Mouse (Mus musculus): ENCODE data around the gene Lct. TPM values are rescaled to one million over a fixed set of nuclear protein-coding genes. Genes with fewer than 3 reads are reported as not detected.
"Not testable (repeated sequence)": the region's sequence is repeated elsewhere in the genome, so short reads cannot be mapped to it uniquely, and the experiment has no call there.

Gene Lct
- polyA plus RNA-seq, 1 experiment from 2014 or later, result 0.05 TPM

DNA sequence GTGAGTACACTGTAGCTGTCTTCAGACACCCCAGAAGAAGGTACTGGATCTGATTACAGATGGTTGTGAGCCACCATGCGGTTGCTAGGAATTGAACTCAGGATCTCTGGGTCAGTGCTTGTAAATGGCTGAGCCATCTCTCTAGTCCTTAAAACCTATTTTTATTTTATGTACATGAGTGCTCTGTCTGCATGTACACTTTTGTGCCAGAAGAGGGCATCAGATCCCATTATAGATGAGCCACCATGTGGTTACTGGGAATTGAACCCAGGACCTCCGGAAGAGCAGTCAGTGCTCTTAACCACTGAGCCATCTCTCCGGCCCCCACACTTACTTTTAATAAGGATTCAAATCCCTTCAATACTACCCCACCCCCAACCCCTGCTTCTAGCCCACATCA is 45.2 kb downstream of the Lct start:
- Histone ChIP-seq H3K36me3 (ENCODE audit: control insufficient read depth, insufficient read depth, low read length) (peaks cover 32% of the 10 kb centered on the region), H3K4me1 (ENCODE audit: control insufficient read depth, insufficient read depth, low read length) (no peaks in the 10 kb centered on the region), H3K27ac (ENCODE audit: low read depth, low read length) (no peak overlapping the region), H3K9ac (ENCODE audit: low read length) (no peak overlapping the region), H3K27me3 (replicated peaks; ENCODE audit: control insufficient read depth, insufficient read depth, low read length) (no peaks in the 10 kb centered on the region), H3K4me2 (ENCODE audit: low read length) (no peak overlapping the region), H3K4me3 (ENCODE audit: low read depth, low read length) (no peak overlapping the region), H3K9me3 (replicated peaks; ENCODE audit: control insufficient read depth, low read length) (no peaks in the 10 kb centered on the region)
- ATAC-seq, result no peak
- no peak for DNase-seq (ENCODE audit: low spot score)
- 96% methylated on average over 3 of the region's 3 CpGs for WGBS

DNA sequence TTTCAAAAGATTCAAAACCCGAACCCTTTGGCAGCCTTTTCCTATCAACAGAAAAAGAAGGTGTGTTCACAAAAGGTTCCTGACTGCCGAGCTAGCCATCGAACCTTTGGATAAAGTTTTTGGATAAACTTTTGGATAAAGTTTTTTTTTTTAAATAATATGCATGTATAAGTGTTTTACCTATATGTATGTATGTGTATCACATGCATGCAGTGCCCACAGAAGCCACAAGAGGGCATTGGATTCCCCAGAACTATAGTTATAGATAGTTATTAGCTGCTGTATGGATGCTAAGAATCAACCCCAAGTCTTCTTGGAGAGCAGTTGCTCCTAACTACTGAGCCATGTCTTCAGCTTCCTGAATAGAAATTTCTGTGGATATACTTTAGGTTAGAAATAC is 46.4 kb downstream of the Lct start:
- 94% methylated on average over 3 of the region's 3 CpGs for WGBS

DNA sequence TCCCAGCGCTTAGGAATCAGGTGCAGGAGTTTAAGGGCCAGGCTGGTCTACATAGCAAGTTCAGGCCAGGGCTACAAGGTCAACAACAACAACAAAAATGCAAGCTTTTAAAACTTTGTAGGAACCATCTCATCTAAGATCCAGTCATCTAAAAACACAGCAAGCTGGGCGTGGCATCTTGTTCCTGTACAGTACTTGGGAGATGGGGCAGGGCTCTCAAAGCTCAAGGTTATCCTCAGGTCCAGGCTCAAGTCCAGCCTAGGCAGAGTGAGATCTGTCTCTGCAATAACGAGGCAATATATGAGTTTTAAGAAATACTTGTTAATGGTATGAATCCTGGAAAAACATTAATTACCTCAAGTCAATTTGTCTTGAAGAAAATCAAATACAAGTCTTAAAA is 49.6 kb downstream of the Lct start:
- H3K4me2 ChIP-seq (ENCODE audit: low read length), result no peak overlapping the region
- no peak for DNase-seq (ENCODE audit: low spot score)
- 95% methylated on average over 3 of the region's 3 CpGs for WGBS
- no peaks in the 10 kb centered on the region for H3K27me3 ChIP-seq (replicated peaks; ENCODE audit: control insufficient read depth, insufficient read depth, low read length)
- no peak overlapping the region for H3K9ac ChIP-seq (ENCODE audit: low read length)
- H3K9me3 ChIP-seq (replicated peaks; ENCODE audit: control insufficient read depth, low read length), result no peaks in the 10 kb centered on the region
- no peak for ATAC-seq
- no peak overlapping the region for H3K4me3 ChIP-seq (ENCODE audit: low read depth, low read length)
- H3K27ac ChIP-seq (ENCODE audit: low read depth, low read length), result no peak overlapping the region
- H3K36me3 ChIP-seq (ENCODE audit: control insufficient read depth, insufficient read depth, low read length), result peaks cover 73% of the 10 kb centered on the region
- H3K4me1 ChIP-seq (ENCODE audit: control insufficient read depth, insufficient read depth, low read length), result no peaks in the 10 kb centered on the region

More for the DNA sequence above, 46.4 kb downstream of the Lct start:
- Histone ChIP-seq H3K9me3 (replicated peaks; ENCODE audit: control insufficient read depth, low read length) (no peaks in the 10 kb centered on the region), H3K4me3 (ENCODE audit: low read depth, low read length) (no peak overlapping the region), H3K4me1 (ENCODE audit: control insufficient read depth, insufficient read depth, low read length) (no peaks in the 10 kb centered on the region), H3K27ac (ENCODE audit: low read depth, low read length) (no peak overlapping the region), H3K27me3 (replicated peaks; ENCODE audit: control insufficient read depth, insufficient read depth, low read length) (no peaks in the 10 kb centered on the region), H3K4me2 (ENCODE audit: low read length) (no peak overlapping the region), H3K9ac (ENCODE audit: low read length) (no peak overlapping the region), H3K36me3 (ENCODE audit: control insufficient read depth, insufficient read depth, low read length) (peaks cover 43% of the 10 kb centered on the region)
- DNase-seq (ENCODE audit: low spot score), result no peak
- no peak for ATAC-seq

DNA sequence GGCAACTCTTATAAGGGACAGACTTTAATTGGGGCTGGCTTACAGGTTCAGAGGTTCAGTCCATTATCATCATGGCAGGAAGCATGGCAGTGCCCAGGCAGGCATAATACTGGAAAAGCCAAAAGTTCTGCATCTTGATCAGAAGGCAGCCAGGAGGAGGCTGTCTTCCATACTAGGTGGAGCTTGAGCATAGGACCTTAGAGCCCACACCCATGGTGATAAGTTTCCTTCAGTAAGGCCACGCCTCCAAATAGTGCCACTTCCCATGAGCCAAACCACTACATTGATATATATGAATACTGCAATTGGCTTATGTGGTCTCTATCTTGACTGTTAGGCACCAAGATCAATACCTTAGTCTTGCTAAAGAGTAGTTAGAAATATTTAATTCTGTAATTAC is 52.2 kb downstream of the Lct start:
- H3K4me3 ChIP-seq (ENCODE audit: low read depth, low read length), result no peak overlapping the region
- H3K27me3 ChIP-seq (replicated peaks; ENCODE audit: control insufficient read depth, insufficient read depth, low read length), result no peaks in the 10 kb centered on the region
- H3K36me3 ChIP-seq (ENCODE audit: control insufficient read depth, insufficient read depth, low read length), result peaks cover 85% of the 10 kb centered on the region
- H3K27ac ChIP-seq (ENCODE audit: low read depth, low read length), result no peak overlapping the region
- no peak overlapping the region for H3K9ac ChIP-seq (ENCODE audit: low read length)
- H3K4me2 ChIP-seq (ENCODE audit: low read length), result no peak overlapping the region
- no peaks in the 10 kb centered on the region for H3K4me1 ChIP-seq (ENCODE audit: control insufficient read depth, insufficient read depth, low read length)
- H3K9me3 ChIP-seq (replicated peaks; ENCODE audit: control insufficient read depth, low read length), result no peaks in the 10 kb centered on the region
- 100% methylated on average over 1 of the region's 1 CpGs for WGBS
- ATAC-seq (no peak), DNase-seq (ENCODE audit: low spot score) (no peak)

DNA sequence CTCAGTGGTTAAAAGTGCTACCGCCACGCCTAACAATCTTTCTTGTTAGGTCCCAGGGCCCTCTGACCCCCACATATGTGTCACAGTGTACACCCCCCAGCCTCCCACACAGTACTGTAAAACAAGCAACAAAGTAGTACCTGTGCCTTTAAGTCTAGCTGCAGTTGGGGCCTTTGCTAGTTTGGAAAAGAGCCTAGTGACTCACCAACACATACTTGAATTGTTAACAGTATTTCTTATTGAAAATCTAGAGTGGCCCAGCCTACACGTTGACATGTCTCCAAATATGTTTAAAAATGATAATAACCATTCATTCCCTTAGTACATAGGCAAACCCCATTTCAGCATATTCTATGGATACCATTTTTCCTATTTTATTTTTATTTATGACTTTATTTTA is 57.4 kb downstream of the Lct start:
- no peak overlapping the region for H3K4me2 ChIP-seq (ENCODE audit: low read length)
- H3K9me3 ChIP-seq (replicated peaks; ENCODE audit: control insufficient read depth, low read length), result no peaks in the 10 kb centered on the region
- H3K4me1 ChIP-seq (ENCODE audit: control insufficient read depth, insufficient read depth, low read length), result no peaks in the 10 kb centered on the region
- H3K27ac ChIP-seq (ENCODE audit: low read depth, low read length), result no peak overlapping the region
- no peak overlapping the region for H3K9ac ChIP-seq (ENCODE audit: low read length)
- no peaks in the 10 kb centered on the region for H3K27me3 ChIP-seq (replicated peaks; ENCODE audit: control insufficient read depth, insufficient read depth, low read length)
- ATAC-seq (no peak), DNase-seq (ENCODE audit: low spot score) (no peak)
- 96% methylated on average over 3 of the region's 3 CpGs for WGBS
- peaks cover 82% of the 10 kb centered on the region for H3K36me3 ChIP-seq (ENCODE audit: control insufficient read depth, insufficient read depth, low read length)
- H3K4me3 ChIP-seq (ENCODE audit: low read depth, low read length), result no peak overlapping the region

DNA sequence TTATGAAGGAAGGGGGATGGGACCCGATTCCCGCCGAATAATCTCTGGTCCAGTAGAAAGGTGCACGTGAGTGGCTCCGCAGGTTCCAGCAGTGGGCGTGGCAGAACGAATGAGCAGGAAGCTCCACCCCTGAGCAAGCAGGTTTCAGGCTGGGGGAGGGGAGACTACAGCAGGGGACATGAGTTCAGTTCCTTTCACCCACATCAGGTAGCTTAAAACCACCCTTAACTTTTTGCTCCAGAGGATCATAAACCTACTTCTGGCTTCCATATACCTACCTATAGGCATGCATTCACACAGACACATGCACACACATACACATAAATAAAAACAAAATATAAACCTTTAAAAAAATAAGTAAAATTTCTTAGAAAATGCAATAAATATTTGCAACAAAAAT is 61.1 kb downstream of the Lct start:
- not testable (repeated sequence) for DNase-seq (ENCODE audit: low spot score); H3K9me3 ChIP-seq (replicated peaks; ENCODE audit: control insufficient read depth, low read length); H3K9ac ChIP-seq (ENCODE audit: low read length); H3K4me2 ChIP-seq (ENCODE audit: low read length); H3K27ac ChIP-seq (ENCODE audit: low read depth, low read length); H3K4me1 ChIP-seq (ENCODE audit: control insufficient read depth, insufficient read depth, low read length); ATAC-seq; H3K27me3 ChIP-seq (replicated peaks; ENCODE audit: control insufficient read depth, insufficient read depth, low read length); H3K4me3 ChIP-seq (ENCODE audit: low read depth, low read length)
- H3K36me3 ChIP-seq (ENCODE audit: control insufficient read depth, insufficient read depth, low read length), result peaks cover 78% of the 10 kb centered on the region
- 78% methylated on average over 7 of the region's 7 CpGs for WGBS

DNA sequence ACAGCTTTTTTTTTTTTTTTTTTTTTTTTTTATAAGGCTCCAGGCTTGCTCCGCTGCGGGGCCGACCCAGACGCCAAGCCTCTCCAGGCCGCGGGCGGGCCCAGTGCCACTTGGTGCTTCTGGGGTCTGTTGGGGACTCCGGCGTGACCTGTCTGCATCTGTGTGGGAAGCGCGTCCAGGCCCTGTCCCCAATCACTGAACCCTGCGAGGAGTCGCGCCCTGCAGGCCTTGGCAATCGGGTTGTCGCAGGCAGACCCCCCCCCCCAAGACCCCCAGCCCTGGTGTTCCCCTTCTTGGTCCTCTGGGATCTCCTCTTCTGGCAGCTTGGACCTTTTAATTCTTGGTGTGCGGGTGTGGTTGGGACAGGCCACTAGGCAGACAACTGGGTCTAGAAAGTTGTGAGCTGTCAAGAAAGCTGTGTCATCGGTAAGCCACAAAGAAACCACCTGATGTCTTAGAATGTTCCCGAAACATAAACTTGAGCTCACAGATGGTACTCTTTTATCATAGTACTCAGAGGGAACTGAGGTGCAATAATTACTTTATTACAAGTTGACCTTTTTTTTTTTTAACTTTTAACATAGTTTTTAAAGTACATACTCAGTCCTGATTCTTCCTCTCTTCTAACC is 83.3 kb downstream of the Lct start:
- DNase-seq (ENCODE audit: low spot score) (peak; percentile 16), ATAC-seq (peak; percentile 27)
- H3K4me3 ChIP-seq (ENCODE audit: low read depth, low read length), result peak overlapping the region; percentile 77
- WGBS, result 2% methylated on average over 19 of the region's 19 CpGs
- H3K27me3 ChIP-seq (replicated peaks; ENCODE audit: control insufficient read depth, insufficient read depth, low read length), result no peaks in the 10 kb centered on the region
- peak overlapping the region; percentile 85 for H3K27ac ChIP-seq (ENCODE audit: low read depth, low read length)
- H3K4me2 ChIP-seq (ENCODE audit: low read length), result peak overlapping the region; percentile 92
- H3K36me3 ChIP-seq (ENCODE audit: control insufficient read depth, insufficient read depth, low read length), result no peaks in the 10 kb centered on the region
- peak overlapping the region; percentile 85 for H3K9ac ChIP-seq (ENCODE audit: low read length)
- H3K4me1 ChIP-seq (ENCODE audit: control insufficient read depth, insufficient read depth, low read length), result peaks cover 12% of the 10 kb centered on the region
- H3K9me3 ChIP-seq (replicated peaks; ENCODE audit: control insufficient read depth, low read length), result no peaks in the 10 kb centered on the region

DNA sequence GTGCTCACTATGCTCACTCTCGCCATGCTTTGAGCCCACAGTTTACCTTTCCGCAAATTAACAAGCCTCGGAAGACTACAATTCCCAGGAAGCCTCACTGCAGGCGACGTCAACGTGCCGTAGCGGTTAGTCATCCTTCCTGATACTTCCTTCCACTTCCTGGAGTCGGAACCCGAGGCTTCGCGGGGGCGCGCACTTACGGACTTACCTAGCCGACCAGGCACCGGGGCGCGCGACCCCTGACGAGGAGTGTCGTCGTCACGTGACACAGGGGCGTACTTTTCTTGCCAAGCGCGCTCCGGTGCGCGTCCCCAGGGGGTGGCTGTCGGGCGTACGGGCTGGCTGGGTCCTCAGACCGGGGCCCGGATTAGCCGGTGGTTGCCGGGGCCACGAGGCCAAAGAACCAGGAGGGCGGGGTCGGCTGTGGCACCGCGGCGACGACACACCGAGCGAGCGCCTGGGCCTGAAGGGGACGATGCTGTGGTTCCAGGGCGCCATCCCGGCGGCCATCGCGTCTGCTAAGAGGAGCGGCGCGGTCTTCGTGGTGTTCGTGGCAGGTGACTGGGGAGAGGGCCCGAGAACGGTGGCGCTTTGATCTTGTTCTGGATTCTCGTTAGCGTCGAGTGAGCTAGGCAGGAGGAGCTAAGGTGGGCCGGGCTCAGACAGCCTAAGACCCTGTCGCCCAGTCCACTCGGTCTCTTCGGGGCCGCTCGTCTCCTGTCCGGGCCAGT is 84.0 kb downstream of the Lct start:
- H3K4me3 ChIP-seq (ENCODE audit: low read depth, low read length), result peak overlapping the region; percentile 77
- no peaks in the 10 kb centered on the region for H3K9me3 ChIP-seq (replicated peaks; ENCODE audit: control insufficient read depth, low read length)
- peaks cover 12% of the 10 kb centered on the region for H3K4me1 ChIP-seq (ENCODE audit: control insufficient read depth, insufficient read depth, low read length)
- no peaks in the 10 kb centered on the region for H3K27me3 ChIP-seq (replicated peaks; ENCODE audit: control insufficient read depth, insufficient read depth, low read length)
- peak; percentile 95 for ATAC-seq
- peak overlapping the region; percentile 85 for H3K27ac ChIP-seq (ENCODE audit: low read depth, low read length)
- WGBS, result under 1% methylated on average over 71 of the region's 71 CpGs
- peak; percentile 99 for DNase-seq (ENCODE audit: low spot score)
- peak overlapping the region; percentile 85 for H3K9ac ChIP-seq (ENCODE audit: low read length)
- no peaks in the 10 kb centered on the region for H3K36me3 ChIP-seq (ENCODE audit: control insufficient read depth, insufficient read depth, low read length)
- peak overlapping the region; percentile 92 for H3K4me2 ChIP-seq (ENCODE audit: low read length)

DNA sequence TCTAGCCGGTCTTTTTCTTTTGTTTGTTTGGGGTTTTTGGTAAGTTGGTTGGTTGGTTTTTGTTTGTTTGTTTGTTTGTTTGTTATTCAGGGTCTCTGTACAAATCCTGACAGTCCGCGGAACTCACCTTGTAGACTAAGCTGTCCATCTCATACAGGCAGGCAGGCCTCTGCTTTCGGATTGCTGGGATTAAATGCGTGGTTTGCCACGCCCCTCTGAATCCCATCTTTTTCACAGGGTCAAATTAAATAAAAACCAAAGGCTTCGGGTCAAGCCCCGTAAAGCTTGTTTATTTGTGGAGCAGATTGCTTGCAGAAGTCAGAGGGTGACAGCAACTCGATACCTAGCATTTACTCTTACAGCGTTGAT is 84.5 kb downstream of the Lct start, which contains the start of gene Ubxn4:
Ubxn4 (plus strand) TSS at position 338 of the 369 bp plus-strand sequence.
- H3K4me3 ChIP-seq (ENCODE audit: low read depth, low read length), result peak within 1 kb of the TSS; percentile 77
- H3K9ac ChIP-seq (ENCODE audit: low read length), result peak within 1 kb of the TSS; percentile 85
- peaks cover 12% of the 10 kb centered on the region for H3K4me1 ChIP-seq (ENCODE audit: control insufficient read depth, insufficient read depth, low read length)
- peak within 1 kb of the TSS; percentile 85 for H3K27ac ChIP-seq (ENCODE audit: low read depth, low read length)
- DNase-seq (ENCODE audit: low spot score) (no peak), ATAC-seq (peak; percentile 57)
- H3K27me3 ChIP-seq (replicated peaks; ENCODE audit: control insufficient read depth, insufficient read depth, low read length), result no peaks in the 10 kb centered on the region
- peak within 1 kb of the TSS; percentile 92 for H3K4me2 ChIP-seq (ENCODE audit: low read length)
- H3K9me3 ChIP-seq (replicated peaks; ENCODE audit: control insufficient read depth, low read length), result no peaks in the 10 kb centered on the region
- 8% methylated on average over 10 of the region's 10 CpGs for WGBS
- no peaks in the 10 kb centered on the region for H3K36me3 ChIP-seq (ENCODE audit: control insufficient read depth, insufficient read depth, low read length)

All from forebrain, embryonic 14.5 days (tissue).